Mouse (Mus musculus): ENCODE results near the gene Slc39a11. TPM values are rescaled to one million over a fixed set of nuclear protein-coding genes. Genes with fewer than 3 reads are reported as not detected.

Slc39a11 gene
- 27.7 and 29.0 TPM in 2 replicates for polyA plus RNA-seq (2015; fragmentation: Nextera tagmentation; extraction: Ambion mirVana)

- Histone ChIP-seq H3K4me3 (peak within 1 kb of the TSS; percentile 92), H3K4me1 (peaks cover 31% of the 10 kb centered on the region), H3K4me2 (peak within 1 kb of the TSS; percentile 78), H3K9ac (peak within 1 kb of the TSS; percentile 91), H3K9me3 (replicated peaks) (no peaks in the 10 kb centered on the region), H3K27me3 (no peaks in the 10 kb centered on the region), H3K36me3 (ENCODE audit: poor library complexity, severe bottlenecking) (peaks cover 31% of the 10 kb centered on the region), H3K27ac (peak within 1 kb of the TSS; percentile 90)
- peak; percentile 80 for ATAC-seq
- WGBS = under 1% methylated on average over 71 of the region's 91 CpGs
Observed at GRCm38 (mm10) chr11:113649353-113650210, at the start of gene Slc39a11. Gene Slc39a11, minus strand, starts transcription at chr11:113650079.

GRCm38 (mm10) chr11:113699643-113700042, 49.8 kb upstream of the Slc39a11 start:
- ATAC-seq = no peak
- Histone ChIP-seq H3K9ac (no peak overlapping the region), H3K36me3 (ENCODE audit: poor library complexity, severe bottlenecking) (peaks cover 54% of the 10 kb centered on the region), H3K27ac (no peak overlapping the region), H3K4me1 (peaks cover 3% of the 10 kb centered on the region; the same call in 1 of the 2 replicates), H3K27me3 (no peaks in the 10 kb centered on the region), H3K4me3 (no peak overlapping the region), H3K4me2 (no peak overlapping the region), H3K9me3 (replicated peaks) (no peaks in the 10 kb centered on the region)
- WGBS = 93% methylated on average over 7 of the region's 7 CpGs

GRCm38 (mm10) chr11:113698013-113698545, 48.2 kb upstream of the Slc39a11 start:
- no peak for ATAC-seq
- peaks cover 70% of the 10 kb centered on the region for H3K36me3 ChIP-seq (ENCODE audit: poor library complexity, severe bottlenecking)

GRCm38 (mm10) chr11:113697571-113697970, 47.7 kb upstream of the Slc39a11 start:
- WGBS = 32% methylated on average over 5 of the region's 5 CpGs
- Histone ChIP-seq H3K4me2 (no peak overlapping the region), H3K27ac (no peak overlapping the region), H3K4me3 (no peak overlapping the region), H3K9me3 (replicated peaks) (no peaks in the 10 kb centered on the region), H3K36me3 (ENCODE audit: poor library complexity, severe bottlenecking) (peaks cover 75% of the 10 kb centered on the region), H3K27me3 (no peaks in the 10 kb centered on the region), H3K9ac (no peak overlapping the region), H3K4me1 (no peaks in the 10 kb centered on the region)
- ATAC-seq = no peak

More at GRCm38 (mm10) chr11:113698013-113698545, 48.2 kb upstream of the Slc39a11 start:
- no peak overlapping the region for H3K4me2 ChIP-seq
- 78% methylated on average over 12 of the region's 12 CpGs for WGBS
- no peaks in the 10 kb centered on the region for H3K4me1 ChIP-seq
- H3K27ac ChIP-seq = no peak overlapping the region
- H3K4me3 ChIP-seq = no peak overlapping the region
- no peaks in the 10 kb centered on the region for H3K27me3 ChIP-seq
- H3K9ac ChIP-seq = no peak overlapping the region
- no peaks in the 10 kb centered on the region for H3K9me3 ChIP-seq (replicated peaks)

- Histone ChIP-seq H3K4me3 (no peak overlapping the region), H3K4me2 (no peak overlapping the region), H3K9me3 (replicated peaks) (no peaks in the 10 kb centered on the region), H3K27me3 (no peaks in the 10 kb centered on the region), H3K9ac (no peak overlapping the region), H3K27ac (no peak overlapping the region), H3K36me3 (ENCODE audit: poor library complexity, severe bottlenecking) (peaks cover 92% of the 10 kb centered on the region), H3K4me1 (peaks cover 4% of the 10 kb centered on the region)
- ATAC-seq = no peak
- 71% methylated on average over 3 of the region's 3 CpGs for WGBS
Observed at GRCm38 (mm10) chr11:113691851-113692250, 42.0 kb upstream of the Slc39a11 start.

GRCm38 (mm10) chr11:113691318-113691717, 41.4 kb upstream of the Slc39a11 start:
- no peak overlapping the region for H3K9ac ChIP-seq
- no peak overlapping the region for H3K27ac ChIP-seq
- no peak overlapping the region for H3K4me2 ChIP-seq
- no peaks in the 10 kb centered on the region for H3K9me3 ChIP-seq (replicated peaks)
- no peak for ATAC-seq
- H3K36me3 ChIP-seq (ENCODE audit: poor library complexity, severe bottlenecking) = peaks cover 87% of the 10 kb centered on the region
- no peaks in the 10 kb centered on the region for H3K27me3 ChIP-seq
- 90% methylated on average over 5 of the region's 5 CpGs for WGBS
- H3K4me3 ChIP-seq = no peak overlapping the region
- H3K4me1 ChIP-seq = peaks cover 9% of the 10 kb centered on the region

- WGBS = 93% methylated on average over 12 of the region's 12 CpGs
- Histone ChIP-seq H3K27me3 (no peaks in the 10 kb centered on the region), H3K36me3 (ENCODE audit: poor library complexity, severe bottlenecking) (peaks cover 79% of the 10 kb centered on the region), H3K4me2 (no peak overlapping the region), H3K4me1 (peaks cover 13% of the 10 kb centered on the region), H3K4me3 (no peak overlapping the region), H3K9me3 (replicated peaks) (no peaks in the 10 kb centered on the region), H3K9ac (no peak overlapping the region), H3K27ac (no peak overlapping the region)
- ATAC-seq = no peak
Observed at GRCm38 (mm10) chr11:113690506-113690905, 40.6 kb upstream of the Slc39a11 start.

- 45% methylated on average over 2 of the region's 2 CpGs for WGBS
- no peaks in the 10 kb centered on the region for H3K27me3 ChIP-seq
Observed at GRCm38 (mm10) chr11:113687031-113687430, 37.2 kb upstream of the Slc39a11 start.

GRCm38 (mm10) chr11:113684707-113685426, 35.0 kb upstream of the Slc39a11 start:
- peaks cover 48% of the 10 kb centered on the region for H3K4me1 ChIP-seq

More at GRCm38 (mm10) chr11:113687031-113687430, 37.2 kb upstream of the Slc39a11 start:
- Histone ChIP-seq H3K4me3 (no peak overlapping the region), H3K9me3 (replicated peaks) (no peaks in the 10 kb centered on the region), H3K9ac (no peak overlapping the region), H3K4me1 (peaks cover 34% of the 10 kb centered on the region), H3K4me2 (peak overlapping the region; percentile 17), H3K27ac (peak overlapping the region; percentile 48; the same call in 1 of the 2 replicates), H3K36me3 (ENCODE audit: poor library complexity, severe bottlenecking) (peaks cover 44% of the 10 kb centered on the region)
- no peak for ATAC-seq

GRCm38 (mm10) chr11:113683957-113684706, 34.3 kb upstream of the Slc39a11 start, which contains the start of the genes Fam104a and D11Wsu47e:
Gene Fam104a, minus strand, starts transcription at chr11:113684155.
Gene D11Wsu47e, plus strand, starts transcription at chr11:113684412.
- H3K4me1 ChIP-seq = peaks cover 48% of the 10 kb centered on the region

More at GRCm38 (mm10) chr11:113684707-113685426, 35.0 kb upstream of the Slc39a11 start:
- H3K9me3 ChIP-seq (replicated peaks) = no peaks in the 10 kb centered on the region
- H3K4me2 ChIP-seq = peak overlapping the region; percentile 94
- H3K27me3 ChIP-seq = no peaks in the 10 kb centered on the region
- H3K9ac ChIP-seq = peak overlapping the region; percentile 91
- H3K27ac ChIP-seq = peak overlapping the region; percentile 95
- peaks cover 24% of the 10 kb centered on the region for H3K36me3 ChIP-seq (ENCODE audit: poor library complexity, severe bottlenecking)
- ATAC-seq = no peak
- peak overlapping the region; percentile 93 for H3K4me3 ChIP-seq
- 41% methylated on average over 25 of the region's 25 CpGs for WGBS

GRCm38 (mm10) chr11:113683627-113683956, 33.7 kb upstream of the Slc39a11 start:
- peaks cover 48% of the 10 kb centered on the region for H3K4me1 ChIP-seq
- no peaks in the 10 kb centered on the region for H3K27me3 ChIP-seq
- 2% methylated on average over 20 of the region's 38 CpGs for WGBS
- peak overlapping the region; percentile 91 for H3K9ac ChIP-seq
- peaks cover 11% of the 10 kb centered on the region for H3K36me3 ChIP-seq (ENCODE audit: poor library complexity, severe bottlenecking)
- no peaks in the 10 kb centered on the region for H3K9me3 ChIP-seq (replicated peaks)
- H3K27ac ChIP-seq = peak overlapping the region; percentile 95
- peak overlapping the region; percentile 93 for H3K4me3 ChIP-seq
- ATAC-seq = no peak; the same call in 1 of the 2 replicates
- H3K4me2 ChIP-seq = peak overlapping the region; percentile 94

More at GRCm38 (mm10) chr11:113683957-113684706, 34.3 kb upstream of the Slc39a11 start, which contains the start of the genes Fam104a and D11Wsu47e:
- peak; percentile 96 for ATAC-seq
- peak within 1 kb of the TSS; percentile 91 for H3K9ac ChIP-seq
- no peaks in the 10 kb centered on the region for H3K27me3 ChIP-seq
- peak within 1 kb of the TSS; percentile 95 for H3K27ac ChIP-seq
- no peaks in the 10 kb centered on the region for H3K9me3 ChIP-seq (replicated peaks)
- WGBS = under 1% methylated on average over 58 of the region's 73 CpGs
- peaks cover 17% of the 10 kb centered on the region for H3K36me3 ChIP-seq (ENCODE audit: poor library complexity, severe bottlenecking)
- H3K4me2 ChIP-seq = peak within 1 kb of the TSS; percentile 94
- H3K4me3 ChIP-seq = peak within 1 kb of the TSS; percentile 93

Data from forebrain, embryonic 13.5 days (tissue).